Mouse (Mus musculus): ENCODE results near the gene Gm20388.

DNA sequence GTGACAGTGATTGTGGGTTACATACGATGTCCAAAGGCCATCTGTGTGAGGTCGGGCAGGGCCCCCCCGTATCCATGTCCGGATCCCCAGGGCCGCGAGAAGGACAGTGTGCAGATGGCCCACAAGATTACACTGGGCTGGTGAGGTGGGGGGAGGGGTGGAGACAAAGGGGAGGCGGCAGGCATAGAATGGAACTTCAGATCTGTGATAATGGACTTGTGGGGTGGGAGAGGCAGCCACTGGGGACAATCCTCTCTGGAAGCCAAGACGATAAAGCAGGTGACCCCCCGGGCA is 425.4 kb downstream of the Gm20388 start:
- no peak for TF ChIP-seq POLR2A (IDR thresholded peaks at IDR 0.05; ENCODE audit: insufficient read depth, low read length)
- TF ChIP-seq CTCF (IDR thresholded peaks at IDR 0.05; ENCODE audit: low read depth, low read length), result no peak

Data from ES-Bruce4 (cell line).